Mouse (Mus musculus) adrenal gland, postnatal 14 days (tissue): ENCODE results near the gene Ypel3. TPM values are rescaled to one million over a fixed set of nuclear protein-coding genes. Genes with fewer than 3 reads are reported as not detected.

Source experiments
- DNase-seq: peaks from one replicate; pipeline ENCODE4 v3.0.0; 2021; ENCODE audit warnings: mixed read lengths
- total RNA-seq: library from RNA; stranded (reverse); gene quantifications from 2 replicates; pipeline ENCODE4 v1.2.3, GENCODE M21; 2021

Gene Ypel3
- total RNA-seq, 1 experiment from 2014 or later, result 129 TPM

DNA sequence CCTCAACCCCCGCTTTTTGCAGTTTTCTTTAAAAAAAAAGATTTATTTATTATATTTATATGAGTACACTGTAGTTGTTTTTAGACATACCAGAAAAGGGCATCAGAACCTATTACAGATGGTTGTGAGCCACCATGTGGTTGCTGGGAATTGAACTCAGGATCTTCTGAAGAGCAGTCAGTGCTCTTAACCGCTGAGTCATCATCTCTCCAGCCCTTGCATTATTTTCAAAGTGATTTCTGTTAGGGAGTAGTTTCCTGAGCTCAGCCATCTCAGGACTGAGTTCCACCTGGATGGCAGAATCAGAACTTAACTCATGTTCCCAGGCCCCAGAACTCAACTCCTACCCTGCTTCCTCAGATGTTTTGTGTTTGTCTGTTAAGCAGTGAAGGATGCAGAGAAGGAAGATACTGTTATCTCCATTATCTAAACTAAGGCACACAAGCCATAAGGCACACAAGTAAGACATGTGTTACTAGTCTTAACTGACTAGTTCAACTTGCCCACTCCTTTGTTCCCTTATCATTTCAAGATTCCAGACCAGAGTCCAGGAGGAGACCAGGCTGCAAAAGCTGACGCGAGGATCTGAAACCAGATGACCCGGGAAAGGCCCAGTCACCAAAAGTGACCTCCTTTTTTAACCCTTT is 33.1 kb downstream of the Ypel3 start:
- DNase-seq, result no peak

GRCm38 (mm10) chr7:126815726-126816222 is 39.0 kb downstream of the Ypel3 start:
- DNase-seq, result peak; percentile 29

- DNase-seq, result peak; percentile 58
Observed at GRCm38 (mm10) chr7:126816494-126816893, 39.7 kb downstream of the Ypel3 start.

DNA sequence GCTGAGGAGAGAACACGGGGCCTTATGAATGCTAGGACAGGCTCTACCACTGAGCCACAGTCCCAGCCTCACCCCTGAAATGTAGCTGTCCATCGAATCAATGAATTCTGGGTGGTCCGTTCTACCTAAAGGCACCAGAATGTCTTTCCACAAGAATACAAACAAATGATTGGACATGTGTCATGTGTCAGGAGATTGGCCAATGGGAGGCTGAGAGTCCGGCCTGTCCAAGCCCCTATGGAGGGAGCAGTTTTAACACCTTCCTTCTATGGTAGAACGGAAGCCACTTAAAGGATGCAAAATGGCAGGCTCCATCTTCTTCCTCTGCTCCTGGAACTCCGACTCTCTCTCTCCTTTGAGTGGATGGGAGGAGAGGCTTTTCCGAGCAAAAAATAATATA is 40.8 kb downstream of the Ypel3 start:
- no peak for DNase-seq

GRCm38 (mm10) chr7:126818818-126819217 is 42.1 kb downstream of the Ypel3 start:
- no peak for DNase-seq

- peak; percentile 93 for DNase-seq
Observed at GRCm38 (mm10) chr7:126821835-126822511, 45.2 kb downstream of the Ypel3 start.

- DNase-seq, result peak; percentile 82
Observed at GRCm38 (mm10) chr7:126822741-126823140, 46.0 kb downstream of the Ypel3 start.

GRCm38 (mm10) chr7:126823202-126823711 is 46.5 kb downstream of the Ypel3 start:
- DNase-seq, result peak; percentile 48

- no peak for DNase-seq
Observed at GRCm38 (mm10) chr7:126823940-126824339, 47.2 kb downstream of the Ypel3 start.

DNA sequence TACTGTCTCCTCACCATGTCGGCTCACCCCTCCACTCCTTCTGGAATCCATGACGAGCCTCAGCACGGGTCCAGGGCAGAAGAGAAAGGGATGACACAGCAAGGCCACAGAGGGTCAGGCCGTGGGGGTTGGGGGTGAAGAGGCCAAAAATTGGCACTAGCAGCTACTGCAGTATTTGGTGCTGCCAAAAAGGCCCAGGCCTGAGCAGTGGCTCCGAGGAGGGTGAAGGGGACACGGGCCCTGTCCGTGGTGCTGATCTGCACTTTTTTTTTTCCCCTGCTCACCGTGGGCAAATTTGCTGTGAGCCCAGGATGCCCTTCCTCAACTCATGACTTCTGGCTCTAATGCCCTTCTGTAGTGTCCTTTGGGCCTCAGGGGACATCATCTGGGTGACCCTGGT is 48.6 kb downstream of the Ypel3 start:
- peak; percentile 69 for DNase-seq

DNA sequence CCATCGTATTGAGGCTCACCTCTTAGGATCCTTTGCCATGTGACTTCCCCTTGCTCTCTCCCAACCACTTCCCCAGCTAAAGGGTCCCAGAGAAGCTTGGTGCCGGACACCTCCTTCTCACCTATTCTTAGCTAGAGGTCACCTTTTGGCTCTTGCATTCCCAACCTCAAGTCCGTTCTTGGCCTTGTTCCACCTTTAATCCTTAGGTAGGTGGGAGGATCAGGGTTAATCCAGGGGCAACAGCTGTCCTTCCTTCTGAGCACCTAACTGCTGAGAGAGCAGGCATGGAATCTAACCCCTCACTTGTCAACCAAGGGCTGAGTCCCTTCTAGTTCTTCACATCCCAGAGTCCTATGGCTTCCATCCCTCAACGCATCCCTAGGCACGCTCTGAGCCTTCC is 49.2 kb downstream of the Ypel3 start:
- DNase-seq, result no peak

Other genes with a start within 250 kb of the Ypel3 start
- gene Eif3c, start 210.5 kb upstream of the Ypel3 start, total RNA-seq, result 241 and 262 TPM in 2 replicates
- 2.9 and 3.5 TPM in 2 replicates for gene Apobr, start 192.0 kb upstream of the Ypel3 start, total RNA-seq
- 25.3 and 31.1 TPM in 2 replicates for gene Cln3, start 191.1 kb upstream of the Ypel3 start, total RNA-seq
- gene Il27, start 182.0 kb upstream of the Ypel3 start, total RNA-seq, result not detected in 2 replicates
- 16.2 and 21.5 TPM in 2 replicates for gene Nupr1, start 146.1 kb upstream of the Ypel3 start, total RNA-seq
- 38.3 and 48.0 TPM in 2 replicates for gene Sgf29, start 127.6 kb upstream of the Ypel3 start, total RNA-seq
- 81.6 and 83.8 TPM in 2 replicates for gene Sult1a1, start 100.5 kb upstream of the Ypel3 start, total RNA-seq
- gene Bola2, start 81.6 kb upstream of the Ypel3 start, total RNA-seq, result 74.9 and 82.9 TPM in 2 replicates
- gene Slx1b, start 81.2 kb upstream of the Ypel3 start, total RNA-seq, result 10.7 and 18.6 TPM in 2 replicates
- gene Coro1a, start 69.2 kb upstream of the Ypel3 start, total RNA-seq, result 12.0 and 78.1 TPM in 2 replicates
- 128 and 136 TPM in 2 replicates for gene Mapk3, start 17.4 kb upstream of the Ypel3 start, total RNA-seq
- 3.8 and 5.6 TPM in 2 replicates for gene Gdpd3, start 10.6 kb upstream of the Ypel3 start, total RNA-seq
- 1.2 and 1.5 TPM in 2 replicates for gene Tbx6, start 4.5 kb downstream of the Ypel3 start, total RNA-seq
- gene Ppp4c, start 15.5 kb downstream of the Ypel3 start, total RNA-seq, result 94.7 and 109 TPM in 2 replicates
- 32.1 and 32.5 TPM in 2 replicates for gene Fam57b, start 20.7 kb downstream of the Ypel3 start, total RNA-seq
- not detected in 2 replicates for gene 4930451I11Rik, start 54.7 kb downstream of the Ypel3 start, total RNA-seq
- gene Doc2a, start 70.5 kb downstream of the Ypel3 start, total RNA-seq, result 0.63 and 0.64 TPM in 2 replicates
- 24.1 and 30.2 TPM in 2 replicates for gene Hirip3, start 85.0 kb downstream of the Ypel3 start, total RNA-seq
- gene Ino80e, start 85.4 kb downstream of the Ypel3 start, total RNA-seq, result 39.2 and 41.9 TPM in 2 replicates
- gene Taok2, start 107.7 kb downstream of the Ypel3 start, total RNA-seq, result 68.8 and 79.4 TPM in 2 replicates
- 27.6 and 27.9 TPM in 2 replicates for gene Tmem219, start 146.0 kb downstream of the Ypel3 start, total RNA-seq
- 20.2 and 24.7 TPM in 2 replicates for gene Kctd13, start 151.9 kb downstream of the Ypel3 start, total RNA-seq
- 1.7 and 2.2 TPM in 2 replicates for gene Asphd1, start 172.6 kb downstream of the Ypel3 start, total RNA-seq
- 54.2 and 62.2 TPM in 2 replicates for gene Sez6l2, start 173.6 kb downstream of the Ypel3 start, total RNA-seq
- 78.2 and 83.0 TPM in 2 replicates for gene Cdipt, start 199.0 kb downstream of the Ypel3 start, total RNA-seq
- 1.6 TPM in 2 replicates for gene Cdiptos, start 199.1 kb downstream of the Ypel3 start, total RNA-seq
- gene Mvp, start 237.7 kb downstream of the Ypel3 start, total RNA-seq, result 61.7 and 63.8 TPM in 2 replicates
- gene Pagr1b, start 239.5 kb downstream of the Ypel3 start, total RNA-seq, result 3.0 and 3.2 TPM in 2 replicates
- 7.9 and 24.6 TPM in 2 replicates for gene Pagr1a, start 240.4 kb downstream of the Ypel3 start, total RNA-seq
- gene Gm42742, start 244.1 kb downstream of the Ypel3 start, total RNA-seq, result 8.4 and 26.9 TPM in 2 replicates
- gene Prrt2, start 244.3 kb downstream of the Ypel3 start, total RNA-seq, result 3.5 and 4.6 TPM in 2 replicates